Mouse (Mus musculus): ENCODE data around the gene Sept9. TPM values are rescaled to one million over a fixed set of nuclear protein-coding genes. Genes with fewer than 3 reads are reported as not detected.

Gene Sept9
- total RNA-seq, 2 experiments from 2014 or later, result 115 to 146 TPM

DNA sequence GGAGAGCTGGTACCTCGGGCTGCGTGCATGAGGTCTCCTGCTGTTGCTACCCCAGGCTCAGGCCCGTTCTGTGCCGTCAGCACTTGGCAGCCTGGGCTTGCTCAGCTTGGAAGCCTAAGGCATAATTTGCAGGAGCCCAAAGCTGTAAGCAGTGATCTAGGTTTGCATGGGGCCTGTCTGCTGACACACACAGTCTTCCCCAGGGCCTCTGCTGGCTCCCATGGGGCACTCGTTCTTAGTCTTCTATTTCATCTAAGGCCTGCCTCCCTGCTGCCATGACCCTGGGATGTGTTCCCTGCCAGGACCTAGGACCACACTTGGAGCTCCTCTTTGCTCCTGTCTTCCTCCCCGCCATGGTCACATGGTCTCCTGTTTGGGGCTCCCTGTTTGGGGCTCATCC lies 21.7 kb downstream of the Sept9 start:
- peak; percentile 70 for DNase-seq

DNA sequence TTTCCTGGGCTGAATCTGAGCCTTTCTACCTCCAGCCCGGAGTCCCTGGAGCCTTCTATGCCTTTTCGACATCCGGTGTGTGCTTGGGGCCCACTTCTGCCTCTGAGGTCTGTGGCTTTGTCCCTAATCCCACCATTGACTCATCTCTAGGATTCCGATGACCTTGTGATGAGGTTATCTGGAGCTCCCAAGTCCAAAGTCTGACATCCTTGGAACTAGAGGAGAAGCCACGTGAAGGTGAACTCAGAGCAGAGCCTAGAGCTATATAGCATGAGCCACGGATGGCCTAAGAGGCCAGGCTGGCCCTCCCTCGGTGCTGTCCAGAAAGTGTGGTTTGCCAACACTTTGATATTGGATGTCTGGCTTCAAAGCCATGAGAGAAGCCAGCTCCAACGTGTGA lies 23.4 kb downstream of the Sept9 start:
- DNase-seq, result no peak

DNA sequence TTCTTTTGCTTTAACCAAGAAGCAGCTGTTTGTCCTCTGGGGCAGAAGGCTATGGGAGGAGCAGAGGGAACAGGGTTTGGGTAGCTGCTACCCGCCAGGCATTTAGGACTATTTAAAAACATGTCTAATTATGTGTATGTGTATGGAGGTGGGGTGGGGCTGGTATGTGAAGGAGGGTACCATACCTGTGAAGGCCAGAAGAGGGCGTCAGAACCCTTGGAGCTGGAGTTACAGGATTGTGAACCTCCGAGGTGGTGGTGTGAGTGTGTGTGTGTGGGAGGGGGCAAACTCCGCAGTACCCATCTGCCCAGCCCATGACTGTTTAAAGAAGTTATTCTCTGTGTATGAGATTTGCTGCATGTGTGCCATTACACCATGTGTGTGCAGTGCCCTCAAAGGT lies 25.3 kb downstream of the Sept9 start:
- no peak for DNase-seq

DNA sequence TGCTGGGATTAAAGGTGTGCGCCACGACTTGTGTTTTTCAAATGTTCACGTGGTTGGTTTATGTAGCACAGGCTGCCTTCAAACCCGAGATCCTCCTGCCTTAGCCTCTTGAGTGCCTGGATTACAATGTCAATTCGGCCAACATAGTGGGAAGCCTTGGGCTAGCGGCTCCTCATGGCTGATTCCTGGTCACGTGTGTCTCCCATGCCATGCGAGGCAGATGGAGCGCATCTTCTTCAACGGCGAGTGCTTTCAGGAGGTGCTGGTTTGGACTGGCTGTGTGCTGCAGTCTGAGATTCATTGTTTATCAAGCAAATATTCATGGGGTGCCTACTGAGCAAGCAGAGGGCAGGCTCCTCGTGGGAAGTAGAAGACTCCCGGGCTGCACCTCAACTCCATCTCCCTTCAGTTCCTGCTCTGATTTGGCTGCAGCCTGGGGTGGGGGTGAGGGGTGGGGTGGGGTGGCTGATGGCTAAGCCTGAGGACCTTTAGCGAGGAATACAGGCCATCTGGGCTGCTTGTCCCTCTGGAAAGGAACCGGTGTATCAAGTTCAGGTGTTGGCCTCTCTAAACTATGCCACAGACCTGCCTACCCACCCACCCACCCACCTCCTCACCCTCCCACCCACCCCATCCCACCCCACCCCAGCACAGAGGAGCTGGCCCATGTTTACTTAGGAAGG lies 26.2 kb downstream of the Sept9 start:
- no peak for DNase-seq

DNA sequence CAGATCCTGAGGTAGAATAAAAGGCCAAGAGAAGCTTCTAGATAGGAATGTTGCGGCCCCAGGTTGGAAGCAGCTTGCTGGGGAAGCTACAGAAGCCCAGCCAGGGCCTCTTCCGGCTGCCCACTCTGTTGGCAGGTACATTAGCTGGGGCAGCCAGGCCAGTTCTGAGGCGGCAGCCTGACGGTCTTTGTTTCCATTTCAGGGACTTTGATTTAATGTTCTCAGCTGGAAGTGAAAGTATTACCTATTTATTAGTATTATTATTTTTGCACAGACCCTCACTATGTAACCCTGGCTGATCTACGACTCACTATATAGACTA lies 26.7 kb downstream of the Sept9 start:
- no peak for DNase-seq

DNA sequence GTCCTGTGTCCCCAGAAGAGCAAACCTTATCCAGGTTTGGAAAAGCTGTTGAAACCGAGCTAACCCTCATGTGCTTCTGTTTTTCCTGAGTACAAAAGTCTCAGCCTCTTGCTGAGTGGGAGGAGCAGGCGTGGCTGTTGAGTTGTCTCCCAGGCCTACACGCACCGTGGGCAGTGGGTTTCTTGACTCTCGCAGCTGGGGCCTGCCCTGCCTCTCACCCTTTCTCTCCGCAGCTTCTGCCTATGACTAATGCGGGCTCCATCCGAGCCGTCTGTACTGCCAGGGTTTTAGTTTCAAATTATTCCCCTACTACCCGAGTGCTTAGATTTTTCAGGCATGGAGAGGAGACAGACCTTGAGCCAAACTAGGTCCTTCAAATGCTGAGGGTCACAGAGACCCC lies 28.7 kb downstream of the Sept9 start:
- DNase-seq, result no peak

DNA sequence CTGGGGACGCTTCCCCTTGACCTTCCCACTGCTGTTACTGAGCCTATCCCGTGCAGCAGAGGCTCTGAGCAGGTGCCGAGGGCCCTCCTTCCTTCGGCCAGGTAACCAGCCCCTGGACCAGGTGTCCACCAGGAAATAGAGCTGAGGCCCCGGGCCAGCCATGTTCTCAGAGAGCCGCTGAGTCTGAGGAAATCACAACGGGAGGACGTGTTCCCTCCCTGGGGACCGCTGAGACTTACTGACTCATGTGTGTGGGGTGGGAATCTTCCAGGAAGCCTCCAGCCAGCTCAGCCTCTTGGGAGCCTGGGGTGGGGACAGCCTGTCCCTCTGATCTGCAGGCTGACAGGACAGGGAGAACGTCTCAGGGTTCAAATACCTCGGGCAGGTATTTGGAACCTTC lies 32.1 kb downstream of the Sept9 start:
- peak; percentile 69 for DNase-seq

DNA sequence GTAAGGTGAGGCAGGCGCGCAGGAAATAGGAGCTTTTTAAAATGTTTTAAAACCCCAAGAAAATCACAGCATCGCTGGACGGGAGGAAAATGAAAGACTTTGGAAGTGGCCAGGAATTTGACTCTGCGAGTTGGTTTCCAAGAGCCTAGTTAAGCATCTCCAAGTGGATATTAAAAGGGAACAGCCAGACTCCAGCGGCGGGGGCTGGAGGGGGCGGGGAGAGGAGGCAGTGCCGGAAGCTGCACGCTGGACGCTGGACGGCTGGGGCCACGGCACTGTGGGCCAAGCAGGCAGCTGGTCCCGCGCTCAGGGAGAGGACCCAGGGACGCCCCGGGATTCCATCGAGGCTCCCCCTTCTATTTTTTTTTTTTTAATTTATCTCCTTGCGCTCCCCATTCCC lies 32.6 kb downstream of the Sept9 start:
- peak; percentile 84 for DNase-seq

DNA sequence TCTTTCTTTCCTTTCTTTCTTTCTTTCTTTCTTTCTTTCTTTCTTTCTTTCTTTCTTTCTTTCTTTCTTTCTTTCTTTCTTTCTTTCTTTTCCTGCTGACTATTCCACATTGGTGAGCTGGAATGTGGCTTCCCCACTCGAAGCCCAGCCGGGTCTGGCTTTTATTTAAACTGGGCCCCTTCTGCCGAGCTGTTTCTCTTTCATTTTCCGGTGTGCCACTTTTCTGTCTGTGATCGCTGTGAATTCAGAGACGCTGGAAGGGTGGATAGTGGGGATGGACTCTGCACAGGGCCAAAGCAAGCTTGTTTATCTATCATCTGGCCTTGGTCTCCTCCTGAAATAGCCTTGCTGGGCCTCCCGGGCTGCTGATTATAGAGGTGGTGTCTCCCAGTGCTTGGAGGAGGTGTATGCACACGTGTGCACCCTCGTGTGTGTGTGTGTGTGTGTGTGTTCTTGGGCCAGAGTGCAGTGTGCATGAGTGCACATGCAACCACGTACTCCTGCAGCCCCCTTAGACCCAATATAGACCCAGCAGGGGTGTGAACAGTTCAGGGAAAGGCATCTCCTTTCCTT lies 33.5 kb downstream of the Sept9 start:
- DNase-seq, result peak; percentile 48

DNA sequence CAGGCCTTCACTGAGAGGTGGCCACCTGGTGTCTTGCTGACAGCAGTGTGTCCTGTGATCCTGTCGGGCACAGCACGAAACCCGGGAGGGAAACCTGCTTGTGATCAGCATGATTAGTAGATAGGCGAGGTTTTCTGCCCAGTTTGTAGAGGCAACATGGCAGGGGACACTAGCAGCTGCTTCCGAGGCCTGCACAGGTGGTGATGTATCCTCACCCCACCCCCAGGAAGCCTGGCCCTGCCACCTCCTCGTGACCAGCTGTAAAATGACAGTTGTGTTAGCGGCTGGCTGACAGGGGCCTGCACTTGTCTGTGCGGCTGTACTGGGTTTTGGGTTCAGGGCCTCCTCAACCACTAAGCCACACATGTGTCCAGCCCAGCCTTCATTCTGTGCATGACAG lies 34.4 kb downstream of the Sept9 start:
- no peak for DNase-seq

DNA sequence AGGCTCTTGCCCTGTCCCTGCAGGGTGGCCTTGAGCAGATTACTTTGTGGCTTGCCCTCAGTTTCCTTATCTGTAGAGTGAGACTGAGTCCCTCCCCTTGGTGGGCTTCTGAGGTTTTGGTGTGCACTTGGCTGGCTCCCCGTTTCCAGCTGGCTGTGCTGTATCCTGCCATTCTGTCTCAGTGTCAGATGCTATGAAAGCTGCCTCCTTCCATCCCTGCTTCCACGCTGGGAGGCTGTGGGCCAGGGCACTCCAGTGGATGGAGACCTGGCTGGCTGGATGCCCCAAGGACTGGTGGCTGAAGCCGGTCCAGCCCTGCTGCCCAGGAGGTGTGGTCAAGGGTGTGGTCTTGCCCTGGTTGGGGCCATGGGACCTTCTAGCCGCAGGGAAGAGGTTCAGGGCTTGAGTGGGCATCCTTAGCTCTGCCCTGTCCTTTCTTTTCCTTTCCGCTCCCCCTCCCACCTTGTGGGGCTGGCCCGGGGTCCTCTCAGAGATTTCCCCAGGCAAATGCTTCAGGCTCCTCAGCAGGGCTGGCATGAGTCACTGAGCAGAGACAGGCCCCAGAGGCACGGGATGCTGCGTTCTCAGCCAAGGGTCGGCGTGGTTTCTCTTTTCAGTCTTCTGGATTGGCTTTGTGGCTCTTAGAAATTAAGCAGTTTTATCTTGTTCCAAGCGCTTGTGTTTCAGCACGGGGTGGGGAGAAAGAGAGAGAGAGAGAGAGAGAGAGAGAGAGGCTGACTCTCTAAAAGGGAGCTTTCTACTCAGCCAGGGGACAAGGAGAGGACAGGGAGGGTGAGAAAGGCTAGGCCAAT lies 35.8 kb downstream of the Sept9 start:
- peak; percentile 86 for DNase-seq

DNA sequence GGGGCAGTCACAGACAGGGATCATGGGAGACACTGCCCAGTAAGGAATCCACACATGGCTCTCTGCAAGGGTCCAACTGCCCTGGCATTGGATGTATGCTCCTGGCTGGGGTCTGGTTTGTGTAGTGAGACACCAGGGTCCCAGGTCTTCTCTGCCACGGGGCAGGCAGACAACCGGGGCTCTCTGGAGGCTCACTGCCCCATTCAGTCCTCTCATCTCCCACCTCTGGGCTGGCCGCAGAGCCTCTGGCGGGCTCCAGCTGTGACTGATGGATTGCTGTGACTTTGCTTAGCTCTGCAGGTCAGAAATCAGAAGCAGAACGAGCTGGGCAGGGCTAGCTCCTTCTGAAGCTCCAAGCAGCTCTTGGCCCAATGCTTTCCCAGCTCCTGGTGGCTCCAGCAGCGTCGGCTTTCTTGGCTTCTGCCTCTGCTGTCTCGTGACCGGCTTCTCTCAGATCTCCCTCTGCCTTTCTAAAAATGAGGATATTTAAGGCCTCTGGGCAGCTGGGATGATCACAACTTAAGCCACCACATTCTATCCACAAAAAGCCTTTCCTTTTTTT lies 36.5 kb downstream of the Sept9 start:
- DNase-seq, result peak; percentile 38

DNA sequence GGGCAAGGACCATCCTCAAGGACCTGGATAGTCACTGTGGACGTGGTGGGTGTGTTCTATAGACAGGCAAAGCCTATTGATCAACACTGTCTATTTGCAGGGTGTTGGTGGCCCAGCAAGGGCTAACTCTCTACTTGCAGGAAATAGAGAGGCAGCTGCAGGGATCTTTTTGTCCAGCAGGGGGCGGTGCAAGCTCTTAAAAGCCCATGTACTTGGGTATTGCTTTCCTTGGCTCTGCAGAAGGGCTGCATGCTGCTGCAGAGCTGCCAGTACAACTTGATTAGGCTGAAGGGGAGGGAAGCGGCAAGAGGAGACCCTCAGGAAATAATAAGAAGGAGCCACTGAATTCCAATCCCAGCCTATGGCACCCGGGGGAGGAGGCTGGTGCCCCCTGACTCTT lies 38.7 kb downstream of the Sept9 start:
- peak; percentile 97 for DNase-seq

DNA sequence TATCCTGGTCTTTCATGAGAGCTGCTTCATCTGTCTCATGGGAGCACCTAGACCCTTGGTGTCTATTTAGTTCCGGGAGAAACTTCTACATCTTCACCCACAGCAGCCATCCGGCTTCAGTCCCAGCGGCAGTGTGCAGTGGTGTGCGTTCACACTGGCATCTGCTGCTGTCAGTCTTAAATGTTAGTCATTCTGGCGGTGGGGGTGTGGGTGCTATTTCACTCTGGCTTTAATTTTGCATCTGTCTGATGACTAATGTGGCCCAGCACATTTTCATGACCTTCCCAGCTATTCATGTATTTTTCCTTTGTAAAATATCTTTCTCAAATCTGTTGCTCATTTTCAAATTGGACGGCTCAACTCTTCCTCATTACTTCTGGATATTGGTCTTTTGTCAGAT lies 40.2 kb downstream of the Sept9 start:
- DNase-seq, result peak; percentile 65

DNA sequence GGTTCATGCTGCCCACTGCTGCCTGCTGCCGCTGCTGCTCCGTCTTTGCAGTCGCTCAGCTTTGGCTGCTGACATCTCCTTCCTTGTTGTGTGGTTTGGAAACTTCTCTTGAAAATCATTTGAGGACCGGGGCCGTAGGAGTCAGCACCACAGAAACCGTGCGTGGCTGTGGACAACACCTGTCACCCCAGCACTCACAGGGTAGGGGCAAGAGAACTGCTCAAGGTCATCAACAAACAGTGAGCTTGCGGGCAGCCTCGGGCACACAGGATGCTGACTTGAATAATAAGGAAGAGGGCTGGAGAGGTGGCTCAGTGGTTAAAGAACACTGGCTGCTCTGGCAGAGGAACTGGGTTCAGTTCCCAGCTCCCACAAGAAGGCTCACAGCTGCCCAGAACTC lies 40.9 kb downstream of the Sept9 start:
- DNase-seq, result no peak

DNA sequence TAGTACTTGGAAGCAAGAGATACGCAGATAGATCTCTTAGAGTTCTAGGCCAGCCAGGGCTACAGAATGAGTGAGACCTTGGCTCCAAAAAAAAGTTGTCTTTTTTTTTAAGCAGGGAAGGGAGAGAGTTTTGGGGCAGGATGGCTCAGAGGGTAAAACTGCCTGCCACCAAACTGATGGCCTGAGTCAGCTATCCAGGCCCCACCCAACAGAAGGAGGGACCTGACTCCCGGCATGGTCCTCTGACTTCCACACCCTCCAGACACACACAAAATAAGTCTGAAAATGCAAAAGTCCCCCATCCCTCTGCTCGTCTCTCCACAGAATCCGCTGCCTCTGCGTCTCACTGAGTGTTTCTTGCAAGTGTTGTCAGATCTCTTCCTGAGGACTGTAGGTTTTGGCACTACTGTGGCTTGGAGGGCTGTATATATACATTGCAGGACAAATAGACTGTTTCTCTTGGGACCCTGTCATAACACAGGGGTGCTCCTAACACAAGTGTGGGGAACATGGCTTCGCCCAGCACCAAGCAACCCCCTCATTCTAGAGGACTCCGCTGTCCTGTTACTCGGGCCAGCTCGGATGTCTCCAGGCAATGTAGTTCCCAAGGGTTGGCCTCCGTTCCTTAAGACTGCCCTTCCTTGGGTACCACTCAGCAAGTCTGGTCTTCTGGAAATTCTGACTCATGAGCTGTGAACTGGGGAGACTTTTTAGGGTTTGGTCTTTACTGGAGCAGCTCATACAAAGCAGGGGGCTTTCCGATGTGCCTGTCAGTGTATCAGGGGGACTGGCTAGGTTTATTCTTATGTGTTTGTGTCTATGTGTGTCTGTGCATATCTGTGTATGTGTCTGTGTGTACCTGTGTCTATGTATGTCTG lies 41.6 kb downstream of the Sept9 start:
- no peak for DNase-seq

DNA sequence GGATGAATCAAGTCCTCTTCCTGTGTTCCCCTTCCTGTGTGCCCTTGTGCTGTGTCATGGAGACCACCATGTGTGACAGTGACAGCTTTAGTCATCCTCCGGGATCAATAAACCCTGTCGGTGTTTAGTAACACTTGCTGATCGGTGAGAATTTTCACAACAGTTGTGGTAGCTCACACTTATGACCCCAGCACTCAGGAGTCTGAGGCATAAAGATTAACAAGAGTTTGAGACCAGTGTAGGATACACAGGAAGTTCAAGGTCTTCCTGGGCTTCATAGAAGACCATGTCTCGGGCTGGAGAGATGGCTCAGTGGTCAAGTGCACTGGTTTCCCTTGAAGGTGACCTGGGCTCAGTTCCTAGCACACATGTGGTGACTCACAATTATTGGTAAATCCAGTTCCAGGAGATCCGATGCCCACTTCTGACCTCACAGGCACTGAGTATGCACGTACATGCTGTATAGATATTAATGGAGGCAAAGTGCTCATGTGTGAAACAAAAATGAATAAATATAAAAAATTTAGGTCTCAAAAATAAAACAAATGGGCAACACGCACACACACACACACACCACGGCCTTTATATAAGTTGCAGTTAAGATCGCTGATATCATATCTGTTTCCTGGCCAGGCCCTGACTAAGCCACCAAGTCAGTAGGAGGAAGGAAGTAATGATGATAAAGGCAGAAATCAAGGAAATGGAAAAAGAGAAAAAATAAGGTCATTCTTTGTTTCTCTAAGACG lies 43.1 kb downstream of the Sept9 start:
- DNase-seq, result no peak

DNA sequence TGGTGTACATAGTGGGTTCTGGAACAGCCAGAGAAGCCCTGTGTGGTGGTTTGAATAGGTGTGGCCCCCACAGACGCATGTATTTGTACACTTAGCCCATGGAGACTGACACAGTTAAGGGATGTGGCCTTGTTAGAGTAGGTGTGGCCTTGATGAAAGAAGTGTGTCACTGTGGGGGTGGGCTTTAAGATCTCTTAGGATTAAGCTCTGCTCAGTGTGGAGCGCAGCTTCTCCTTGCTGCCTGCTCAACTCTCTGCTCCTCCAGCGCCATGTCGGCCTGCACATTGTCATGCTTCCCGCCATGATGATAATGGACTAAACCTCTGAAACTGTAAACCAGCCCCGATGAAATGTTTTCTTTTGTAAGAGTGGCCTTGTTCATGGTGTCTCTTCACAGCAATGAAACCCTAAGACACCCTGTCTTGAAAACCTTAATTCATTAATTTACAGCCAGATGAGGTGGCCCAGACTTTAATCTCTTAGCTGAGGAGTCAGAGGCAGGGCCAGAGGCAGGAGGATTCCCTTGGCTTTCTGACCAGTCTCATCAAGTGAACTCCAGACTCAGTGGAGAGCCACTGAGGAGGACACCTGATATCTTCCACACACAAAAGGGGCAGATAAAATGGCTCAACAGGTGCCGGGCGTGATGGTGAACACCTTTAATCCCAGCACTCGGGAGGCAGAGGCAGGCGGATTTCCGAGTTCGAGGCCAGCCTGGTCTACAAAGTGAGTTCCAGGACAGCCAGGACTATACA lies 44.3 kb downstream of the Sept9 start:
- no peak for DNase-seq

DNA sequence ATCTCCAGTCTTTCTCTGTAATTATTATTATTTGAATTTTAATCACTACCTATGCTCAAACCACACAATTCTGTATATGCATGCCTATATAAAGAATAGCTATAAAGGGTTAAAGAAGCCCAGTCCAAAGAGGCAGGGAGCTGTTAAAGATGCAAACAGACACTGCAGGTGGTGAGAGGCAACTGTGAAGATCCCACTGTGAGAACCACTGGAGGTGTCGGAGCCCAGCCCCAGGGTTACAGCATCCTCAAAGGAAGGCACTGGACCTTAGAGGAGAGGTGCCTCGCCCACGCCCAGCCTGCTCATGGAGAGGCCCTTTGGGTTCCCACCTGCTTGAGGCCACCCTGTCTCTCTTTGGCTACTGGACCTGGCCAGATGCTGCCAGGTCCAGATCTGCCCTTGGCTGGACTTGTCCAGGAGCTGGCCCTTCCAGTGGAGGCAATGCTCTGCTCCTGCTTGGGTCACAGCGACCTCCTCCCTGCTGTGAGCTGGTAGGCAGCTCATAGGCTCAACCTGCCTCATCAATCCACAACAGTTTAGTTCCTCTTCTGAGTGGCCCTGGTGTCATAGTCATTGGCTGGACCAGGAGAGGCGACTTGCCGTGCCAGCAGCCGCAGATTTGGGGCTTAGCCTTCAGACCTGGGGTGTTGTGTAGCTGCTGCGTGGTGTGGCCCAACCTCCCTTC lies 45.7 kb downstream of the Sept9 start:
- no peak for DNase-seq

DNA sequence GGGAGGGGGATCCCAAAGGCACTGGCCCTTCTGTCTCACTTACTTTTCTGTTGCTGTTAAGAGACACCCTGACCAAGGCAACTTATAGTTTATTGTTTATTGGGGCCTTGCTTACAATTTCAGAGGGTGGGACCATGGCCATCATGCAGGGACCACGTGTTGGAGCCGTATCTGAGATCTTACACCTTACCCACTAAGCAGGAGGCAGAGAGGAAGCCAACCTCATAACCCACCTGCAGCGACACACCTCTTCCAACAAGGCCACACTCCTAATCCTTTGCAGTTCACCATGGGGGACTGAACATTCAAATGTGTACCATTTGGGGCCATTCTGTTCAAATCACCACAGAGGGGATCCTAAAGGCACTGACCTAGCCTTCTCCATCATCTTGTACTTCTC lies 46.4 kb downstream of the Sept9 start:
- no peak for DNase-seq
